Mouse (Mus musculus) C2C12 (cell line): ENCODE measurements around the gene Dgcr8. TPM values are rescaled to one million over a fixed set of nuclear protein-coding genes. Genes with fewer than 3 reads are reported as not detected.

Source experiments
- H3K27me3 ChIP-seq: one replicate; pipeline ENCODE4 v1.6.1; 2011; ENCODE audit not compliant: control insufficient read depth, insufficient read depth, insufficient read length
- H3K36me3 ChIP-seq: one replicate; pipeline ENCODE4 v1.6.1; 2011; ENCODE audit not compliant: control insufficient read depth, insufficient read depth
- H3K4me3 ChIP-seq: one replicate; pipeline ENCODE4 v1.5.1; 2011; ENCODE audit warnings: mild to moderate bottlenecking, control low read depth; ENCODE audit not compliant: poor library complexity, insufficient read depth, severe bottlenecking
- H3K79me2 ChIP-seq: one replicate; pipeline ENCODE4 v1.6.1; 2011; ENCODE audit not compliant: control insufficient read depth, insufficient read depth
- H3K79me3 ChIP-seq: one replicate; pipeline ENCODE4 v1.6.1; 2011; ENCODE audit warnings: low read depth, control low read depth
- H3ac ChIP-seq: one replicate; pipeline ENCODE3; 2011; ENCODE audit warnings: low read depth; ENCODE audit not compliant: control insufficient read depth, insufficient read length
- CEBPB ChIP-seq: IDR thresholded peaks from one replicate; pipeline ENCODE4 v1.6.1; 2011; ENCODE audit warnings: low read depth, mild to moderate bottlenecking, control low read depth, moderate library complexity
- CTCF ChIP-seq: IDR thresholded peaks from one replicate; pipeline ENCODE4 v1.5.1; 2011; ENCODE audit not compliant: control insufficient read depth, insufficient read depth, insufficient read length
- FOSL1 ChIP-seq: IDR thresholded peaks from one replicate; pipeline ENCODE4 v1.8.0; 2011; ENCODE audit warnings: mild to moderate bottlenecking, low read length; ENCODE audit not compliant: poor library complexity, insufficient read depth, severe bottlenecking
- MAX ChIP-seq: IDR thresholded peaks from one replicate; pipeline ENCODE4 v1.6.1; 2011; ENCODE audit warnings: mild to moderate bottlenecking, control low read depth
- MYOD1 ChIP-seq: IDR thresholded peaks from one replicate; pipeline ENCODE4 v1.6.1; 2011; ENCODE audit warnings: low read depth; ENCODE audit not compliant: control insufficient read depth, insufficient read length
- MYOG ChIP-seq: IDR thresholded peaks from one replicate; pipeline ENCODE4 v1.6.1; 2011; ENCODE audit not compliant: control insufficient read depth, insufficient read length; ENCODE audit errors: extremely low read depth
- USF1 ChIP-seq: IDR thresholded peaks from one replicate; pipeline ENCODE4 v1.6.1; 2011; ENCODE audit warnings: low read depth, mild to moderate bottlenecking, control low read depth, moderate library complexity
- microRNA-seq: library from miRNA; unstranded; fragments of <30 nt; microRNA quantifications from one replicate; pipeline ENCODE4, GENCODE M21; 2019; ENCODE audit warnings: borderline microRNAs expressed
- polyA plus RNA-seq: library from polyadenylated mRNA; unstranded; fragments of >200 nt; fragmentation: generic; extraction: Trizol; gene quantifications from one replicate; pipeline ENCODE4 v1.2.1, GENCODE M21; 2012; ENCODE audit warnings: missing spikeins

Gene Dgcr8
- polyA plus RNA-seq, 1 experiment: 22.0 TPM

DNA sequence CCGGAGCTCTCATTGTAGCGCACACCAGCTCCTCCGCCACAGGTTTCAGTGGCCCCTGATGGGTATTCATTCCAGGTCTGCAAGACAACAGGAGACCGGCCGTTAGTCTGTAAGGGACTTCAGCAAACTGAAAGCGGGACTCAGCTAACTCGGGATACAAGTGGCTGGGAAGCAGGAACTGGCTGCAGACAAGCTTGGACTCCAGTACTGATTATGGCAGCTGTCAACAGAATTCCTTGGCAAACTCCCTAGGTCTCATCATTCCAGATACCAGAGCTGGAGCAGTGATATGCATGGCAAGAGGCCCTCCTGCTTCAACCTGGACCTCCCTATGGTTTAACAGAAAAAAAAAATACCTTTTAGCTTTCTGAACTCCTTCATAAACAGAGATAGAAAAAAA is 74.2 kb downstream of the Dgcr8 start:
- no peak overlapping the region for H3ac ChIP-seq
- no peaks in the 10 kb centered on the region for H3K36me3 ChIP-seq
- H3K27me3 ChIP-seq: peaks cover 6% of the 10 kb centered on the region
- TF ChIP-seq USF1 (no peak), MYOG (no peak)
- H3K4me3 ChIP-seq: no peak overlapping the region
- H3K79me2 ChIP-seq: no peaks in the 10 kb centered on the region
- no peaks in the 10 kb centered on the region for H3K79me3 ChIP-seq

DNA sequence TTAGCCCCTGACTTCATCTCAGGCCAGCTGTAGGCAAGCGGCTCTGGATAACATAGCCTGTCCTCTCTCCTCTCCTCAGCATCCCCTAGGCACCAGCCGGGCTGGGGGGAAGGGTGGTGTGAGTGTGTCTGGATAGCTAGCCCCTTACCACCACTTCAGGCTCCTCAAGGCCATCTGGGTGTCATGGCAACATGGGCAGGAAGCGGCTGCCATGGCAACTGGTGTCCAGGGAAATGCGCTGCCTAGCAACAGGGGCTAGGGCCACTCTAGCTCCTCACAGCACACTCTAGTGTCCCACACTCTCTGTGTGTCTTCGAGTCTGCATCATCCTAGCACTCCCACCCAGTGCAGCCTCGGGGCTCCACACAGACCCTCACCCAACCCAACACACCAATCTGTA is 75.4 kb downstream of the Dgcr8 start:
- H3K79me3 ChIP-seq: no peaks in the 10 kb centered on the region
- H3K4me3 ChIP-seq: no peak overlapping the region
- TF ChIP-seq CTCF: no peak
- TF ChIP-seq CEBPB: no peak
- no peak for TF ChIP-seq MYOD1
- no peak for TF ChIP-seq MYOG
- H3K79me2 ChIP-seq: no peaks in the 10 kb centered on the region
- peaks cover 15% of the 10 kb centered on the region for H3K27me3 ChIP-seq
- no peaks in the 10 kb centered on the region for H3K36me3 ChIP-seq
- H3ac ChIP-seq: no peak overlapping the region

DNA sequence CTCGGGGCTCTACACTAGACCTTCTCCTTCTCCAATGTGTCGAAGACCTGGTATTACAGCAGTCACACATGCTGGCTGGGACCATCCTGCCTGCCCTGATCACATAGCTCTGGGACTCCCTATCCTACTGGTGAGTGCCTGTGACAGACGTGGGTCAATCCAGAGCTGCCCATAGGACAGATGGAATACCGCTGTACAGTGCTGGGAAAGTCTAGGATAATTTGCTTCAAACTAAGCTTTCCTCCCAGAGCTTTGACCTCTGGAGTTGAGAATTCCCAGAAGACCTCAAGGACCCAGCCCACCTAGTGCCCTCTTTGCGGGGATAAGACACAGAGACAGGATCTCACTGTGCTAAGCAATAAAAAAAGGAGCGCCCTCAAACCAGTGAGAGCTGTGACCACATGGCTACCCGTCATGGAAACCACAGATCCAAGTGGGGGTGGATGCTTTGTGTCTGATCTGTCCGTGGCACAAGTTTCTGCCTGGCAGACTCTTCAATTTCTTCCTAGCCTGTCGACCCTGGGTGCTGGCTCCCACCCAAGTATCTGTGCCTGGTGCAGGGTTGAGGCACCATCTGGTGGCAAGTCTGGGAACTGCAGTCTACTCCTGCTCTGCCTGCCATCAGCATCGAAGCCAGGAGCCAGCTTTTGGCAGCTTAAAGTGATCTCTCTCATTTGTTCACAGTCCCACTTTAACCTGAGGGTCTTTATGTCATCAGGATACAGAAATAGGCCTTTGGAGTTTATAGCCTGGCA is 77.5 kb downstream of the Dgcr8 start:
- no peaks in the 10 kb centered on the region for H3K79me2 ChIP-seq
- no peak overlapping the region for H3K4me3 ChIP-seq
- H3ac ChIP-seq: no peak overlapping the region
- H3K36me3 ChIP-seq: no peaks in the 10 kb centered on the region
- no peaks in the 10 kb centered on the region for H3K79me3 ChIP-seq
- TF ChIP-seq FOSL1 (no peak), MAX (no peak), MYOG (no peak), MYOD1 (no peak), CTCF (peak; percentile 95), USF1 (no peak), CEBPB (no peak)
- H3K27me3 ChIP-seq: peaks cover 29% of the 10 kb centered on the region

DNA sequence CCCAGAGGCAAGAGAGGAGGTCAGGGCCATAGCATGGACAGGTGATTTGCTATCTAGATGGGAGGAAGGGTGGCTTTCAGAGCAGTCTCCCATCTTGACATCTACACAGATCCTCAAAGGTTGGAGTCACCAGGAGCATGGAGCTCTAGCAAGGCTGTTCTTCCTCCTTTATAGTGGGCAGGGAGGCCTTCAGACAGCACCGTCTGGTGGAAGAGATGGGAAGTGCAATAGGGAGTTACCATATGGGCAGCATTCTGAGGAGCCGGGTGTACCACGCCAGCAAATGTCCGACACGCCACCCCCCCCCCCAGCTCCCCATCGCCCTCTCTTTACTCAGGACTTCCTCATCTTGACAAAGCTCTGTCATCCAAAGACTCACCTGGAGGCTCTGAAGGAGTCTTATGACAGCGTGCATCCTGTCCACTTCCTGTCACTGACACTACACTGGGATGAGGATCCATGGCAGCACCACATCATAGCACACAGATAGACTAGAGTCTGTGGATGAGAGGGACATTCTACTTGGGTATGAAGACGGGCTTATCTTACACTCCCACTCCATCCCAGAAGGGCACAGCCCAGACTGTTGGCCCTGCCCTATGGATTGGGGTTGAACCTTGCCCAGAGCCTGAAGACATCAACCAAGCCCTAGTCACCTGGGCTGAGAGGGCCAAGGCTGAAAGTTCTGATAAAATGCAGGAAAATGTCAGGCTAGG is 78.2 kb downstream of the Dgcr8 start:
- H3K27me3 ChIP-seq: peaks cover 31% of the 10 kb centered on the region
- no peak overlapping the region for H3ac ChIP-seq
- no peaks in the 10 kb centered on the region for H3K79me2 ChIP-seq
- TF ChIP-seq MYOG (no peak), USF1 (no peak), CTCF (peak; percentile 75)
- H3K36me3 ChIP-seq: no peaks in the 10 kb centered on the region
- no peaks in the 10 kb centered on the region for H3K79me3 ChIP-seq
- H3K4me3 ChIP-seq: no peak overlapping the region

Small RNA genes within 50 kb of the gene (microRNA-seq; reads per million reads assigned to microRNA genes)
- gene Gm24572 (4.1 reads per million, percentile 50 among the genes with 10 or more reads in this experiment), gene Mir1306 (142 reads per million, percentile 75 among the genes with 10 or more reads in this experiment), gene Mir185 (433 reads per million, percentile 82 among the genes with 10 or more reads in this experiment)

Other genes with a start within 250 kb of the Dgcr8 start
- gene Dgcr6, start 236.4 kb downstream of the Dgcr8 start, polyA plus RNA-seq: 71.1 TPM
- gene Prodh, start 199.0 kb downstream of the Dgcr8 start, polyA plus RNA-seq: 7.3 TPM
- 0.11 TPM for gene Rtn4r, start 161.6 kb downstream of the Dgcr8 start, polyA plus RNA-seq
- gene Ccdc188, start 71.4 kb downstream of the Dgcr8 start, polyA plus RNA-seq: 0.04 TPM
- 37.4 TPM for gene Zdhhc8, start 54.1 kb downstream of the Dgcr8 start, polyA plus RNA-seq
- 79.2 TPM for gene Trmt2a, start 40.6 kb downstream of the Dgcr8 start, polyA plus RNA-seq
- gene Ranbp1, start 40.5 kb downstream of the Dgcr8 start, polyA plus RNA-seq: 422 TPM
- 0.46 TPM for gene Gm49776, start 30.9 kb downstream of the Dgcr8 start, polyA plus RNA-seq
- 20.6 TPM for gene Tango2, start 58.9 kb upstream of the Dgcr8 start, polyA plus RNA-seq
- 5.4 TPM for gene Arvcf, start 58.9 kb upstream of the Dgcr8 start, polyA plus RNA-seq
- gene Txnrd2, start 137.1 kb upstream of the Dgcr8 start, polyA plus RNA-seq: 19.4 TPM
- gene Comt, start 137.6 kb upstream of the Dgcr8 start, polyA plus RNA-seq: 96.2 TPM
- 13.3 TPM for gene Gnb1l, start 209.5 kb upstream of the Dgcr8 start, polyA plus RNA-seq
- 10.6 TPM for gene Rtl10, start 209.7 kb upstream of the Dgcr8 start, polyA plus RNA-seq